Mouse (Mus musculus): Measurements from ENCODE around the gene Dmrt1.

DNA sequence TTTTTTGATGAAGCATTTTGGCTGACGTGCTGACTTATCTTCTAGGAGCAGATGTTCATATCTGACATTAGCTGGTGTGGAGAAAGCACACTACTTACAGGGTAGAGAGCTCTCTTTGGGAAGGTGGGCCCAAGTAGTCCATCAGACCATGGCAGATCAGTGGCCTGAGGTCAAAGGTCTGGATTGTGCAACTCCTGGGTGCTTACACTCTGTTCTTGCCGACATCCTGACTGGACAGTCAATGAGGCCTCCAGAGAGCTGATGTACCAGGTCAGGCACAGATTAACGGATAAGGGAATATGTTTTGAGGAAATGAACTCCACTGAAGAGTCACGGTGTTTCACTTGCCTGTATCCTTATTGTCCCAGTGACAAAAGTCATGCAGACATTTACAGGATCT, 143.3 kb downstream of the Dmrt1 start:
- no peak for TF ChIP-seq MAX (IDR thresholded peaks at IDR 0.05; ENCODE audit: low read length)
- no peak for TF ChIP-seq MYC (IDR thresholded peaks at IDR 0.05; ENCODE audit: low read depth, low read length)
- no peak for TF ChIP-seq SIN3A (IDR thresholded peaks at IDR 0.05; ENCODE audit: low read length)
- no peak for TF ChIP-seq POLR2AphosphoS2 (IDR thresholded peaks at IDR 0.05; ENCODE audit: low read depth, low read length)
